Mouse (Mus musculus): ENCODE data around the gene Cfap65. TPM values are rescaled to one million over a fixed set of nuclear protein-coding genes. Genes with fewer than 3 reads are reported as not detected.

Cfap65 gene
- polyA plus RNA-seq, 1 experiment = not detected

GRCm38 (mm10) chr1:74882055-74882734 lies 53.2 kb downstream of the Cfap65 start:
- TF ChIP-seq EP300 (IDR thresholded peaks at IDR 0.05; ENCODE audit: insufficient read depth, low read depth, low read length) = no peak
- no peak for TF ChIP-seq POLR2A (IDR thresholded peaks at IDR 0.05; ENCODE audit: insufficient read depth, low read length)
- TF ChIP-seq CTCF (IDR thresholded peaks at IDR 0.05; ENCODE audit: low read depth, low read length) = no peak
- Histone ChIP-seq H3K27me3 (ENCODE audit: control insufficient read depth, insufficient read depth, low read length, poor library complexity, severe bottlenecking) (peaks cover 26% of the 10 kb centered on the region), H3K4me3 (ENCODE audit: low read depth, low read length) (peak overlapping the region; percentile 31), H3K4me1 (ENCODE audit: control insufficient read depth, insufficient read depth, low read length) (no peaks in the 10 kb centered on the region), H3K9me3 (replicated peaks; ENCODE audit: control insufficient read depth, insufficient read depth, low read length, poor library complexity, severe bottlenecking) (no peaks in the 10 kb centered on the region), H3K36me3 (ENCODE audit: control insufficient read depth, insufficient read depth, low read length, poor library complexity, severe bottlenecking) (no peaks in the 10 kb centered on the region), H3K27ac (ENCODE audit: insufficient read depth, low read length) (no peak overlapping the region), H3K9ac (ENCODE audit: low read depth, poor library complexity, severe bottlenecking) (peak overlapping the region; percentile 36; the same call in 1 of the 2 replicates)

- H3K4me3 ChIP-seq (ENCODE audit: low read depth, low read length) = no peak overlapping the region
- H3K27me3 ChIP-seq (ENCODE audit: control insufficient read depth, insufficient read depth, low read length, poor library complexity, severe bottlenecking) = peaks cover 22% of the 10 kb centered on the region
- TF ChIP-seq EP300 (IDR thresholded peaks at IDR 0.05; ENCODE audit: insufficient read depth, low read depth, low read length) (no peak), CTCF (IDR thresholded peaks at IDR 0.05; ENCODE audit: low read depth, low read length) (peak; percentile 95)
- H3K9me3 ChIP-seq (replicated peaks; ENCODE audit: control insufficient read depth, insufficient read depth, low read length, poor library complexity, severe bottlenecking) = no peaks in the 10 kb centered on the region
- no peak overlapping the region for H3K9ac ChIP-seq (ENCODE audit: low read depth, poor library complexity, severe bottlenecking)
- H3K4me1 ChIP-seq (ENCODE audit: control insufficient read depth, insufficient read depth, low read length) = no peaks in the 10 kb centered on the region
- H3K27ac ChIP-seq (ENCODE audit: insufficient read depth, low read length) = no peak overlapping the region
- no peaks in the 10 kb centered on the region for H3K36me3 ChIP-seq (ENCODE audit: control insufficient read depth, insufficient read depth, low read length, poor library complexity, severe bottlenecking)
Measured at GRCm38 (mm10) chr1:74880785-74881360, 54.5 kb downstream of the Cfap65 start.

GRCm38 (mm10) chr1:74877199-74877598 lies 58.2 kb downstream of the Cfap65 start:
- peaks cover 6% of the 10 kb centered on the region for H3K27me3 ChIP-seq (ENCODE audit: control insufficient read depth, insufficient read depth, low read length, poor library complexity, severe bottlenecking)
- H3K36me3 ChIP-seq (ENCODE audit: control insufficient read depth, insufficient read depth, low read length, poor library complexity, severe bottlenecking) = no peaks in the 10 kb centered on the region
- H3K9ac ChIP-seq (ENCODE audit: low read depth, poor library complexity, severe bottlenecking) = no peak overlapping the region
- no peaks in the 10 kb centered on the region for H3K4me1 ChIP-seq (ENCODE audit: control insufficient read depth, insufficient read depth, low read length)
- H3K27ac ChIP-seq (ENCODE audit: insufficient read depth, low read length) = no peak overlapping the region
- no peak overlapping the region for H3K4me3 ChIP-seq (ENCODE audit: low read depth, low read length)
- no peaks in the 10 kb centered on the region for H3K9me3 ChIP-seq (replicated peaks; ENCODE audit: control insufficient read depth, insufficient read depth, low read length, poor library complexity, severe bottlenecking)
- TF ChIP-seq POLR2A (IDR thresholded peaks at IDR 0.05; ENCODE audit: insufficient read depth, low read length) (no peak), EP300 (IDR thresholded peaks at IDR 0.05; ENCODE audit: insufficient read depth, low read depth, low read length) (no peak), CTCF (IDR thresholded peaks at IDR 0.05; ENCODE audit: low read depth, low read length) (no peak)

GRCm38 (mm10) chr1:74872218-74872617 lies 63.2 kb downstream of the Cfap65 start:
- Histone ChIP-seq H3K27me3 (ENCODE audit: control insufficient read depth, insufficient read depth, low read length, poor library complexity, severe bottlenecking) (no peaks in the 10 kb centered on the region), H3K4me3 (ENCODE audit: low read depth, low read length) (no peak overlapping the region), H3K27ac (ENCODE audit: insufficient read depth, low read length) (no peak overlapping the region), H3K36me3 (ENCODE audit: control insufficient read depth, insufficient read depth, low read length, poor library complexity, severe bottlenecking) (no peaks in the 10 kb centered on the region), H3K9me3 (replicated peaks; ENCODE audit: control insufficient read depth, insufficient read depth, low read length, poor library complexity, severe bottlenecking) (no peaks in the 10 kb centered on the region), H3K9ac (ENCODE audit: low read depth, poor library complexity, severe bottlenecking) (no peak overlapping the region), H3K4me1 (ENCODE audit: control insufficient read depth, insufficient read depth, low read length) (no peaks in the 10 kb centered on the region)
- TF ChIP-seq EP300 (IDR thresholded peaks at IDR 0.05; ENCODE audit: insufficient read depth, low read depth, low read length) = no peak
- no peak for TF ChIP-seq CTCF (IDR thresholded peaks at IDR 0.05; ENCODE audit: low read depth, low read length)
- no peak for TF ChIP-seq POLR2A (IDR thresholded peaks at IDR 0.05; ENCODE audit: insufficient read depth, low read length)

- no peaks in the 10 kb centered on the region for H3K36me3 ChIP-seq (ENCODE audit: control insufficient read depth, insufficient read depth, low read length, poor library complexity, severe bottlenecking)
- no peaks in the 10 kb centered on the region for H3K9me3 ChIP-seq (replicated peaks; ENCODE audit: control insufficient read depth, insufficient read depth, low read length, poor library complexity, severe bottlenecking)
- no peak overlapping the region for H3K4me3 ChIP-seq (ENCODE audit: low read depth, low read length)
- no peak overlapping the region for H3K27ac ChIP-seq (ENCODE audit: insufficient read depth, low read length)
- H3K4me1 ChIP-seq (ENCODE audit: control insufficient read depth, insufficient read depth, low read length) = peaks cover 5% of the 10 kb centered on the region
- no peaks in the 10 kb centered on the region for H3K27me3 ChIP-seq (ENCODE audit: control insufficient read depth, insufficient read depth, low read length, poor library complexity, severe bottlenecking)
- no peak overlapping the region for H3K9ac ChIP-seq (ENCODE audit: low read depth, poor library complexity, severe bottlenecking)
- TF ChIP-seq CTCF (IDR thresholded peaks at IDR 0.05; ENCODE audit: low read depth, low read length) = peak; percentile 48
- TF ChIP-seq EP300 (IDR thresholded peaks at IDR 0.05; ENCODE audit: insufficient read depth, low read depth, low read length) = no peak
Measured at GRCm38 (mm10) chr1:74861783-74862182, 73.6 kb downstream of the Cfap65 start.

- H3K4me1 ChIP-seq (ENCODE audit: control insufficient read depth, insufficient read depth, low read length) = peaks cover 5% of the 10 kb centered on the region
- peaks cover 15% of the 10 kb centered on the region for H3K27me3 ChIP-seq (ENCODE audit: control insufficient read depth, insufficient read depth, low read length, poor library complexity, severe bottlenecking)
- no peaks in the 10 kb centered on the region for H3K9me3 ChIP-seq (replicated peaks; ENCODE audit: control insufficient read depth, insufficient read depth, low read length, poor library complexity, severe bottlenecking)
- no peaks in the 10 kb centered on the region for H3K36me3 ChIP-seq (ENCODE audit: control insufficient read depth, insufficient read depth, low read length, poor library complexity, severe bottlenecking)
- H3K4me3 ChIP-seq (ENCODE audit: low read depth, low read length) = no peak overlapping the region
- H3K9ac ChIP-seq (ENCODE audit: low read depth, poor library complexity, severe bottlenecking) = 0 out of 2 replicates have a peak overlapping the region, but pooled peaks have one; percentile 26
- TF ChIP-seq CTCF (IDR thresholded peaks at IDR 0.05; ENCODE audit: low read depth, low read length) = no peak
- no peak for TF ChIP-seq POLR2A (IDR thresholded peaks at IDR 0.05; ENCODE audit: insufficient read depth, low read length)
- no peak for TF ChIP-seq EP300 (IDR thresholded peaks at IDR 0.05; ENCODE audit: insufficient read depth, low read depth, low read length)
- H3K27ac ChIP-seq (ENCODE audit: insufficient read depth, low read length) = no peak overlapping the region
Measured at GRCm38 (mm10) chr1:74859223-74859984, 76.0 kb downstream of the Cfap65 start.
